Mouse (Mus musculus) heart, embryonic 15.5 days (tissue): ENCODE data around the gene Naaa. TPM values are rescaled to one million over a fixed set of nuclear protein-coding genes. Genes with fewer than 3 reads are reported as not detected.

ENCODE experiments used
- ATAC-seq: fragments of 200-750 bp; cut with Nextera tagmentation; replicated peaks from 2 replicates; pipeline ENCODE4 v1.8.0; 2017; ENCODE audit warnings: low read depth, moderate TSS enrichment; ENCODE audit not compliant: insufficient number of reproducible peaks, insufficient read depth, low FRiP score
- H3K27ac ChIP-seq: fragments of 300-500 bp; sonication (generic); 2 replicates; pipeline ENCODE4 v1.5.1; 2015; ENCODE audit warnings: mild to moderate bottlenecking, inconsistent platforms
- H3K27me3 ChIP-seq: fragments of 300-500 bp; sonication (generic); 2 replicates; pipeline ENCODE4 v1.6.1; 2015; ENCODE audit warnings: inconsistent platforms
- H3K36me3 ChIP-seq: fragments of 300-500 bp; sonication (generic); 2 replicates; pipeline ENCODE4 v1.6.1; 2015; ENCODE audit warnings: mild to moderate bottlenecking, inconsistent platforms
- H3K4me1 ChIP-seq: fragments of 300-500 bp; sonication (generic); replicated peaks from 2 replicates; pipeline ENCODE4 v1.6.1; 2015; ENCODE audit warnings: inconsistent platforms
- H3K4me2 ChIP-seq: fragments of 300-500 bp; sonication (generic); 2 replicates; pipeline ENCODE4 v1.6.1; 2015; ENCODE audit warnings: inconsistent platforms, mild to moderate bottlenecking, moderate library complexity
- H3K4me3 ChIP-seq: fragments of 300-500 bp; sonication (generic); 2 replicates; pipeline ENCODE4 v1.5.1; 2015; ENCODE audit warnings: mild to moderate bottlenecking, inconsistent platforms
- H3K9ac ChIP-seq: fragments of 300-500 bp; sonication (generic); 2 replicates; pipeline ENCODE4 v1.6.1; 2015; ENCODE audit warnings: mild to moderate bottlenecking, inconsistent platforms
- H3K9me3 ChIP-seq: fragments of 300-500 bp; sonication (generic); replicated peaks from 2 replicates; pipeline ENCODE4 v1.6.1; 2016; ENCODE audit warnings: inconsistent platforms
- WGBS: fragments of 180-500 bp; shearing (Covaris S2); methylation state at CpG from one replicate; pipeline ENCODE4 v1.1.7; 2015; ENCODE audit warnings: mixed read lengths; 5-methylcytosine and 5-hydroxymethylcytosine counted together
- polyA plus RNA-seq: library from polyadenylated mRNA; unstranded; fragments of >200 nt; fragmentation: Nextera tagmentation; extraction: Ambion mirVana; gene quantifications from 2 replicates; pipeline ENCODE4 v1.2.1, GENCODE M21; 2015

The Naaa gene
- polyA plus RNA-seq, 1 experiment from 2014 or later = 8.3 TPM

- WGBS = 77% methylated on average over 10 of the region's 10 CpGs
- no peak overlapping the region for H3K27ac ChIP-seq
- no peak overlapping the region for H3K4me3 ChIP-seq
- no peaks in the 10 kb centered on the region for H3K4me1 ChIP-seq
- no peaks in the 10 kb centered on the region for H3K9me3 ChIP-seq
- no peaks in the 10 kb centered on the region for H3K36me3 ChIP-seq
- no peak for ATAC-seq
- no peak overlapping the region for H3K9ac ChIP-seq
- H3K27me3 ChIP-seq = no peaks in the 10 kb centered on the region
- H3K4me2 ChIP-seq = no peak overlapping the region
Observed at GRCm38 (mm10) chr5:92231836-92232235, 46.1 kb downstream of the Naaa start.

DNA sequence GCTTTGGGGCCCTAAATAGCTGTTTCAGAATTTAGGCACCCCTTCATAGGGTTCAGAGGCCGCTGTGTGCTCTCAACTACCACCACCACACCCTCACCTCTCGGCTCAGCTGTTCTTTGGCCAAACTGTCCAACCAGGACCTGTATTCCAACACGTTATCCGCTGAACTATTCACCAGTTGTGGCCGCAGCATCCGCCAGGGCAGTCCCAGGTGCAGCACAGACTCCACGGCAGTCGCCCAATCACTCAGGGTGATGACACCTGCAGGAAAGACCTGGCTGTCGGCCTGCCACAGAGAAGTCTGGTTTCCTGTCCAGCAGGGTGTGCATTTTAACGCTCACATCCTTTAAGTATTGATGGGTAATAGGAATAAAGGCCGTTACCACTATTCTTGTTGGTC is 47.7 kb downstream of the Naaa start:
- WGBS = 75% methylated on average over 11 of the region's 11 CpGs
- ATAC-seq = no peak

DNA sequence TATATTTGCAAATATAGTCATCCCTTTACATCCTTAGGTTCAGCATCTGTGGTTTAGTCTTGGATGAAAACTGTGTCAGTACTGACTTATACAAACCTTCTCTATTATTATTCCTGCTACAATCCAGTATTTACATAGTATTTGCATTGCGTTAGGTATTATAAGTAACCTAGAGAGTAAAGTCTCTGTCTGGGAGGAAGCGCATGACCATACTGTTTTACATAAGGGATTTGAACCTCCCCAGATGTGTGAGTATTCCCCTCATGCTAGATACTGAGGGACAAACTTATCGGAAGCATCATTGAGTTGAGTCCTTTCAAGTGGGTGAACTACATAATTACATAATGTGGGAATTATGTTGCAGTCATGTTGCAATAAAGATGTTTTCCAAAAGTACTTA is 48.5 kb downstream of the Naaa start:
- H3K36me3 ChIP-seq = no peaks in the 10 kb centered on the region
- no peak overlapping the region for H3K4me2 ChIP-seq
- no peak overlapping the region for H3K27ac ChIP-seq
- no peaks in the 10 kb centered on the region for H3K27me3 ChIP-seq
- no peaks in the 10 kb centered on the region for H3K9me3 ChIP-seq
- H3K4me3 ChIP-seq = no peak overlapping the region
- WGBS = 91% methylated on average over 3 of the region's 3 CpGs
- no peak for ATAC-seq
- H3K9ac ChIP-seq = no peak overlapping the region
- H3K4me1 ChIP-seq = no peaks in the 10 kb centered on the region

More for the DNA sequence above, 47.7 kb downstream of the Naaa start:
- H3K4me3 ChIP-seq = no peak overlapping the region
- H3K4me1 ChIP-seq = no peaks in the 10 kb centered on the region
- no peak overlapping the region for H3K4me2 ChIP-seq
- no peak overlapping the region for H3K27ac ChIP-seq
- H3K27me3 ChIP-seq = no peaks in the 10 kb centered on the region
- no peak overlapping the region for H3K9ac ChIP-seq
- no peaks in the 10 kb centered on the region for H3K36me3 ChIP-seq
- H3K9me3 ChIP-seq = no peaks in the 10 kb centered on the region

DNA sequence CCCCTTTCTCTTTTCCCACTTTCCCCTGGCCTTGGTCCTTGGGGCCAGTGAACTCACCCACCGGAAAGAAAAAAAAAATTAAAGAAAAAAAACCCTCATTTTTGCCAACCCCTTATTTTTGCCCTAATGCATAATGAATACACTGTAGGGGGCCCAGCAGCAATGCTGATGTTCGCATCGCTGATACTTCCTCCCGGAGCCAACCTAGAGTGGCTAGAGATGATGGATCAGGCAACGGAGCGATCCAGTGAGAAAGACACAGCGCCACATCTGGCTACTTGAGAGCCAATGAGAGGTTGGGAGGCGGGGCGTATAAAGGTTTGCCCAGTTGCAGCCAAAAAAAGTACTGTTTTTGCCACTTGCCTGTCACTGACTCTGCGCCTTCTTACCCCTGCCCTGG is 49.2 kb downstream of the Naaa start:
- Histone ChIP-seq H3K9ac (no peak overlapping the region), H3K27me3 (no peaks in the 10 kb centered on the region), H3K36me3 (no peaks in the 10 kb centered on the region), H3K27ac (no peak overlapping the region), H3K4me1 (no peaks in the 10 kb centered on the region), H3K9me3 (no peaks in the 10 kb centered on the region), H3K4me3 (no peak overlapping the region), H3K4me2 (no peak overlapping the region)
- WGBS = 32% methylated on average over 10 of the region's 10 CpGs
- no peak for ATAC-seq

DNA sequence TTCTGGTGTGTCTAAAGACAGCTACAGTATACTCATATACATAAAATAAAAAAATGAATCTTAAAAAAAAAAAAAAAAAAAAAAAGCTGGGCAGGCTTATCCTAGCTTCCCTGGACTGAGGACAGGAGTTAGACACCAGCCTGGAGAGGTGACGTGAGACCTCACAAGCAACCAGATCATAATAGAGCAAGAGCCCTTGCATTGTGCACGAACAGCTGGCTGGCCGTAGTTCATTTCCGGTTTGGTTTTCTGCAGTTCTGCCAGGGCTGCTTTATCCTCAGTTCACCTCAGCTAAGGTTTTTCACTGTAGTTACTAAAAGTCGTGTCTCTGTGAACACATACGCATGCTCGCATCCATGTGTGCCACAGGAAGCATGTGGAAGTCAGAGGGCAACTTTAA is 50.2 kb downstream of the Naaa start:
- Histone ChIP-seq H3K4me3 (no peak overlapping the region), H3K4me1 (no peaks in the 10 kb centered on the region), H3K36me3 (no peaks in the 10 kb centered on the region), H3K9ac (no peak overlapping the region), H3K9me3 (no peaks in the 10 kb centered on the region), H3K4me2 (no peak overlapping the region), H3K27me3 (no peaks in the 10 kb centered on the region), H3K27ac (no peak overlapping the region)
- ATAC-seq = no peak
- 69% methylated on average over 7 of the region's 7 CpGs for WGBS

GRCm38 (mm10) chr5:92220287-92220902 is 57.6 kb downstream of the Naaa start:
- Histone ChIP-seq H3K27me3 (no peaks in the 10 kb centered on the region), H3K4me1 (no peaks in the 10 kb centered on the region), H3K4me2 (no peak overlapping the region), H3K36me3 (no peaks in the 10 kb centered on the region), H3K27ac (no peak overlapping the region), H3K9ac (no peak overlapping the region), H3K4me3 (no peak overlapping the region), H3K9me3 (no peaks in the 10 kb centered on the region)
- no peak for ATAC-seq
- WGBS = 79% methylated on average over 8 of the region's 8 CpGs

- no peak overlapping the region for H3K9ac ChIP-seq
- H3K9me3 ChIP-seq = no peaks in the 10 kb centered on the region
- H3K36me3 ChIP-seq = no peaks in the 10 kb centered on the region
- ATAC-seq = no peak
- WGBS = 37% methylated on average over 6 of the region's 6 CpGs
- no peak overlapping the region for H3K4me3 ChIP-seq
- H3K27me3 ChIP-seq = no peaks in the 10 kb centered on the region
- no peak overlapping the region for H3K4me2 ChIP-seq
- no peak overlapping the region for H3K27ac ChIP-seq
- no peaks in the 10 kb centered on the region for H3K4me1 ChIP-seq
Observed at GRCm38 (mm10) chr5:92219826-92220225, 58.1 kb downstream of the Naaa start.

DNA sequence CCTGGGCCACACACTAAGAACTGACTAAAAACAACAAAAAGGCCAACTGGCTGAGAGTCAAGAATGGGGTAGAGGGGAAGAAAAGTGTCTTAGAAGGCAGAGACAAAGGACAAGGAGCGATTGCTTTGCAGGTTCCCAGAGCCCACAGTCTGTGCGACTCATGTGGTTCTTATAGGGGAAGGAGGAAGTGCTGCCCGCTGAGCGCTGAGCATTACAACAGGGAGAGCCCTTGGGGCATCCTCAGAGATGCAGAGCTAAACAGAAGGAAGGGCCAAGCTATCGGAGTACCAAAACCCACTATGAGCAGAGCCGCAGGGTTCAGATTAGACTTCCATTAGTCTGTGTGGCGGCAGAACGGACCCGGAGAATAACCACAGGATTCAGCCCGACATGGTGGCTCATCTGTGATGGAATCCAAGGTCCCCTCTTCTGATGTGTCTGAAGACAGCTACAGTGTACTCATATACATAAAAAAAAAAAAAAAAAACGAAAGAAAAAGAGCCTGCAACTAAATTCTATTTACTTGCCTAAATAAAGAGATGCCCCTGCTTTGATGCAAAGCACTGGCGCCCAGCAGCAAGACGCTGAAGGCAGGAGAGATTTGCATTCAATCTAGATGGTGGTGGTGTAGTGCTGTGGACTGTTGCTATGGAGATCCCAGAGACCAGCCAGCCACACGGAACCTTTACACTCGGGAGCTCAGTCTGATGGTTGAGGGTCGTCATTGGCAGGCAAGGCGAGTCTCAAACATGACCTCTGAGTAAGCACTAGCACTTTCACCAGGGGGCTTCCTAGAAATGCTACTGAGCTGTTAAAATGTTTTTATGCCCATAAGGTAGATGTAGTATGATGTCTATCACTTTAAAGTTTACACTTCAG is 58.8 kb downstream of the Naaa start:
- WGBS = 55% methylated on average over 17 of the region's 17 CpGs

GRCm38 (mm10) chr5:92215308-92215707 is 62.7 kb downstream of the Naaa start, which contains the start of gene U90926:
TSS of gene U90926 (minus strand) at chr5:92215408.
- Histone ChIP-seq H3K27me3 (no peaks in the 10 kb centered on the region), H3K36me3 (no peaks in the 10 kb centered on the region), H3K4me2 (no peak within 1 kb of the TSS), H3K4me3 (no peak within 1 kb of the TSS), H3K4me1 (no peaks in the 10 kb centered on the region), H3K9me3 (no peaks in the 10 kb centered on the region), H3K9ac (no peak within 1 kb of the TSS), H3K27ac (no peak within 1 kb of the TSS)
- 89% methylated on average over 4 of the region's 4 CpGs for WGBS
- ATAC-seq = no peak

More for the DNA sequence above, 58.8 kb downstream of the Naaa start:
- Histone ChIP-seq H3K27me3 (no peaks in the 10 kb centered on the region), H3K27ac (no peak overlapping the region), H3K9me3 (no peaks in the 10 kb centered on the region), H3K4me1 (no peaks in the 10 kb centered on the region), H3K9ac (no peak overlapping the region), H3K4me3 (no peak overlapping the region), H3K36me3 (no peaks in the 10 kb centered on the region), H3K4me2 (no peak overlapping the region)
- ATAC-seq = no peak

DNA sequence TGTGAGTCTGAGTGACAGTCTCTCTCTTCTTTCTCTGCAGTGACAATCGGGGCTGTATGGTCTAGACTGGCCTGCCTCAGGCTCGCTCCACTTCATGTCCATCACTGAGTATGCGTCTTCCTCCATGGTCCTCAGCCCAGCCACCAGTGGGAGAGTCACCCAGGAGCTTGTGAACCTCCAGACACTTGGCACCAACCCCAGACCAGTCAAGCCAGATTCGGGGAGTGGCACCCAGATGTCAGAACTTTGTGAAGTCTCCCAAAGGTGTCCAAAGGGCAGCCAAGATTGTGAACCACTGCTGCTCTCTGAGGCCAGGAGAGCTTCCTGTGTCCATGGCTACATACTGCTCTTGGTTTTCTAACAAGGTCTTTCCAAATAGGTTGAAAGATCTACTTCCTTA is 65.7 kb downstream of the Naaa start:
- Histone ChIP-seq H3K36me3 (no peaks in the 10 kb centered on the region), H3K4me1 (no peaks in the 10 kb centered on the region), H3K9ac (no peak overlapping the region), H3K4me2 (no peak overlapping the region), H3K4me3 (no peak overlapping the region), H3K27ac (no peak overlapping the region), H3K27me3 (no peaks in the 10 kb centered on the region), H3K9me3 (no peaks in the 10 kb centered on the region)
- ATAC-seq = no peak
- 76% methylated on average over 4 of the region's 4 CpGs for whole genome bisulfite sequencing

DNA sequence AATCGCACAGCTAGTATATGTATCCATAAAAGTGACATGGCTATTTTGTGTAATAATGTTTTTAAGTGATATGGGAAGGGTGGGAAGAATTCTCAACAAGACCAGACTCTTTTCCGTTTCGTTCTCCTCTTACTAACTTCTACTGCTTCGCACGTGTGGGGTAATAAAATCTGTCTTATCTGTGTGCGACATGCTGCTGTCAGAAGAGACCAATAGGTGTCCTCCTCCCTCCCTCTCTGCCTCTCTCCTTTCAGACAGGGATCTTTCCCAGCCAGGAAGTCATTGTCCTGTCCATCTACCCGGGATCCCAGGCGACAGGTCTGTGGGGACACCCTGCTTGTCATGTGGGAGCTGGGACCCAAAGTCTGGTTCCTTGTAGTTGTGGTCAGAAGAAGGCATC is 67.8 kb downstream of the Naaa start:
- H3K27ac ChIP-seq = no peak overlapping the region
- H3K36me3 ChIP-seq = no peaks in the 10 kb centered on the region
- H3K9ac ChIP-seq = no peak overlapping the region
- H3K4me2 ChIP-seq = no peak overlapping the region
- no peak for ATAC-seq
- H3K9me3 ChIP-seq = no peaks in the 10 kb centered on the region
- H3K4me1 ChIP-seq = peaks cover 6% of the 10 kb centered on the region; the same call in 1 of the 2 replicates
- 71% methylated on average over 8 of the region's 8 CpGs for WGBS
- no peak overlapping the region for H3K4me3 ChIP-seq
- H3K27me3 ChIP-seq = no peaks in the 10 kb centered on the region
